In the genomic region with DNA sequence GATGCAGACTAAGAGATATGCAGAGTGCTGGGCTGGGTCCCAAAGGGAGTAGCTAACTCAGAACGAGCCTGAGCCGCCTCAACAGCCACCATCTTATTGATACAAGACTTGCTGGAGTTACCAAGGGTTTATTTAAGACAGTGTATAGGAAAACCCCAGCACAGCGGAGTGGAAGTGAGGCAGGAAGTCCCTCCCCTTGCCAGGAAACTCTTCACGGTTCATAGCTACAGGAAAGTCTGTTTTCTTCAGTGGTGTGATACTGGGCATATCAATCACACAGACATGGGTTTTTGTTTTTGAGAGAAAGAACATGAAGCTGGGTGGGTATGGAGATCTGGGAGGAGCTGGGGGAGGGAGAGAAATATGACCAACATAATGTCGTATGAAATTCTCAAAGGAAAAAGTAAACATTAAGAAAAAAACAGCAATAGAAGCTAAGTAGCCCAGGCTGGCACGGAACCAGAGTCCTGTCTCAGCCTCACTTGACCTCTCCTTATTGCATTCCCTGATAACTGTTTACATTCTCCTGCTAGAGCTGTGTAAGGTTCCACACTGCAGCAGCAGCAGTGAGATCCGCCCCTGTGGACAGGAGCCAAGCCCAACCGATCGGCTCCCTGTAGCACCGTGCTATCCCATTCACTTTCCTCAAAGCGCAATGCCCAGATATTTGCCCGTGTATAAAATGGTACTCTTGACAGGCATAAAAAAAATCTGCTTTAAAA, we compare ENCODE assay signal across 7 mouse cellular contexts.
DNase-seq lines count a peak whose midpoint lies in the region; ATAC-seq and TF ChIP-seq lines count a peak whose summit lies in the region.

No protein-coding gene starts in this region.

- peak overlapping the region; percentile 36; the same call in 1 of the 2 replicates for H3K4me2 ChIP-seq in forebrain, embryonic 12.5 days
- H3K4me2 ChIP-seq in hindbrain, postnatal 0 days (ENCODE audit: low read depth, low read length): peak overlapping the region; percentile 43
- peak overlapping the region; percentile 23 for H3K4me2 ChIP-seq in liver, embryonic 11.5 days
- peak overlapping the region; percentile 44 for H3K4me2 ChIP-seq in neural tube, embryonic 13.5 days

- H3K27me3 ChIP-seq in forebrain, embryonic 12.5 days: no peaks in the 10 kb centered on the region
- H3K27me3 ChIP-seq in hindbrain, postnatal 0 days (ENCODE audit: insufficient read depth, low read length): no peaks in the 10 kb centered on the region
- H3K27me3 ChIP-seq in liver, embryonic 11.5 days (replicated peaks; ENCODE audit: control insufficient read depth, insufficient read depth, low read length): no peaks in the 10 kb centered on the region
- H3K27me3 ChIP-seq in neural tube, embryonic 13.5 days: no peaks in the 10 kb centered on the region

- peak; percentile 51 for DNase-seq in urinary bladder, postnatal 14 days (ENCODE audit: low spot score)
- no peak for DNase-seq in urinary bladder, postnatal 36 days (ENCODE audit: low spot score in 2 of 2)
- peak; percentile 56 for DNase-seq in hindbrain, postnatal 0 days (ENCODE audit: low spot score)
- DNase-seq in liver, embryonic 11.5 days (ENCODE audit: low spot score): no peak
- DNase-seq in urinary bladder, postnatal 10 days (ENCODE audit: low spot score): no peak

- H3K36me3 ChIP-seq in forebrain, embryonic 12.5 days (replicated peaks): no peaks in the 10 kb centered on the region
- no peaks in the 10 kb centered on the region for H3K36me3 ChIP-seq in hindbrain, postnatal 0 days (ENCODE audit: insufficient read depth, low read length)
- H3K36me3 ChIP-seq in liver, embryonic 11.5 days (ENCODE audit: control insufficient read depth, insufficient read depth, low read length): no peaks in the 10 kb centered on the region
- H3K36me3 ChIP-seq in neural tube, embryonic 13.5 days: no peaks in the 10 kb centered on the region

- ATAC-seq in forebrain, embryonic 12.5 days (ENCODE audit: low FRiP score): no peak
- ATAC-seq in hindbrain, postnatal 0 days: no peak
- ATAC-seq in liver, embryonic 11.5 days (replicated peaks; ENCODE audit: low FRiP score): 0 out of 2 replicates have a peak, but pooled peaks have one; percentile 13
- no peak for ATAC-seq in neural tube, embryonic 13.5 days (ENCODE audit: low read depth)

- H3K4me1 ChIP-seq in forebrain, embryonic 12.5 days: peaks cover 97% of the 10 kb centered on the region
- peaks cover 61% of the 10 kb centered on the region for H3K4me1 ChIP-seq in hindbrain, postnatal 0 days (ENCODE audit: insufficient read depth, low read length)
- peaks cover 35% of the 10 kb centered on the region for H3K4me1 ChIP-seq in liver, embryonic 11.5 days (replicated peaks; ENCODE audit: control insufficient read depth, insufficient read depth, low read length)
- peaks cover 100% of the 10 kb centered on the region for H3K4me1 ChIP-seq in neural tube, embryonic 13.5 days (replicated peaks)

- no peak for TF ChIP-seq CTCF in hindbrain, postnatal 0 days (IDR thresholded peaks at IDR 0.05; ENCODE audit: low read depth)

- H3K9me3 ChIP-seq in forebrain, embryonic 12.5 days: no peaks in the 10 kb centered on the region
- no peaks in the 10 kb centered on the region for H3K9me3 ChIP-seq in hindbrain, postnatal 0 days (ENCODE audit: low read length)
- no peaks in the 10 kb centered on the region for H3K9me3 ChIP-seq in liver, embryonic 11.5 days (ENCODE audit: control insufficient read depth, low read length)
- H3K9me3 ChIP-seq in neural tube, embryonic 13.5 days: no peaks in the 10 kb centered on the region

- no peak overlapping the region for H3K4me3 ChIP-seq in forebrain, embryonic 12.5 days (replicated peaks)
- H3K4me3 ChIP-seq in hindbrain, postnatal 0 days (ENCODE audit: low read length): peak overlapping the region; percentile 4; the same call in 1 of the 2 replicates
- H3K4me3 ChIP-seq in liver, embryonic 11.5 days (ENCODE audit: low read depth, low read length): no peak overlapping the region
- no peak overlapping the region for H3K4me3 ChIP-seq in neural tube, embryonic 13.5 days

- no peak overlapping the region for H3K9ac ChIP-seq in forebrain, embryonic 12.5 days
- 0 out of 2 replicates have a peak overlapping the region, but pooled peaks have one; percentile 14 for H3K9ac ChIP-seq in hindbrain, postnatal 0 days (replicated peaks; ENCODE audit: low read length)
- no peak overlapping the region for H3K9ac ChIP-seq in liver, embryonic 11.5 days (ENCODE audit: low read depth, low read length)
- no peak overlapping the region for H3K9ac ChIP-seq in neural tube, embryonic 13.5 days

- H3K27ac ChIP-seq in forebrain, embryonic 12.5 days: peak overlapping the region; percentile 91
- peak overlapping the region; percentile 11 for H3K27ac ChIP-seq in hindbrain, postnatal 0 days
- H3K27ac ChIP-seq in liver, embryonic 11.5 days (ENCODE audit: low read depth, low read length): peak overlapping the region; percentile 64
- peak overlapping the region; percentile 95 for H3K27ac ChIP-seq in neural tube, embryonic 13.5 days (replicated peaks)

- 72% methylated on average over 12 of the region's 12 CpGs for WGBS in forebrain, embryonic 12.5 days
- 34% methylated on average over 12 of the region's 12 CpGs for WGBS in hindbrain, postnatal 0 days
- WGBS in liver, embryonic 11.5 days: 48% methylated on average over 12 of the region's 12 CpGs
- WGBS in neural tube, embryonic 13.5 days: 52% methylated on average over 12 of the region's 12 CpGs

Comparison
In these comparisons a context has a peak if more than half of its experiments do, and no peak if none do; other contexts are left out.
1. DNase-seq: peak in urinary bladder, postnatal 14 days (single experiment) and hindbrain, postnatal 0 days (single experiment); none in urinary bladder, postnatal 36 days (0 of 2), liver, embryonic 11.5 days (single experiment) and urinary bladder, postnatal 10 days (single experiment).
2. H3K27ac ChIP-seq: peak in every context shown above with its lines; median percentile 95 in neural tube, embryonic 13.5 days; 91 in forebrain, embryonic 12.5 days; 64 in liver, embryonic 11.5 days; 11 in hindbrain, postnatal 0 days.
3. Peak in every context shown above with its lines, with median percentiles within 50 percentile points of each other: H3K4me2 ChIP-seq.